Mouse (Mus musculus): ENCODE results near the gene Gm11541.
"Not testable (repeated sequence)": the region's sequence is repeated elsewhere in the genome, so short reads cannot be mapped to it uniquely, and the experiment has no call there.

The Gm11541 gene

DNA sequence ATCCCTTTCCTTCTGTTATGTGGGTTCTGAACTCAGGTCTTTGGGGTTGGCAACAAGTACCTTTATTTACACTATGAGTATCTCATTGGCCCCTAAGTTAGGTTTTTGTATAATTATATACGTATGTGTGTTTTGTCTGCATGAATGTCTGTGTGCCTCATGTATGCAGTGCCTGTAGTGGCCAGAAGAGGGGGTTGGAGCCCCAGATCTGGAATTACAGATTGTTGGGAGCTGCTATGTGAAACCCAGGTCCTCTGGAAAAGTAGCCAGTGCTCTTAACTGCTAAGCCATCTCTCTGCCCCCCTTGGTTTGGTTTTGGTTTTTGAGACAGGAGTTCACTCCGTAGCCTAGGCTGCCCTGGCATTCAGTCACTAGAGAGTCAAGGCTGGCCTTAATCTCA is 7.2 kb downstream of the Gm11541 start:
- DNase-seq (ENCODE audit: low spot score), result no peak

DNA sequence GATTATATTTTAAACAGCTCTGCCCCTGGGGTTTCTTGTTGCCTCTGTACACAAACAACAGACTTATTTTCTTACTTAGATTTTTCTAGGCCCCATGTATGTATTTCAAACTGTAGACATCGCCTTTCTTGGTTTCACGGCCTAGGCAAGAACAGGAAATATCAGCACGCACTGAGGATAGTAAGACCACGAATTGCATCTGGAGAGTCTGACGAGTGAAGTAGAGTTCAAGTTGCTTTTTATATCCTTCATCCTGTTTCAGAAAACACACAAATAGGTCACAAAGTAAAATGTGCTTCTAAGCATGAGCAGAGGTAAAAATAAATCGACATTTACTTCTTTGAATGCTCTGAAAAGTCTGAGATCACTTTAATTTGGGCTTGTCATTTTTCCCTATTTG is 8.8 kb downstream of the Gm11541 start:
- DNase-seq (ENCODE audit: low spot score), result no peak

DNA sequence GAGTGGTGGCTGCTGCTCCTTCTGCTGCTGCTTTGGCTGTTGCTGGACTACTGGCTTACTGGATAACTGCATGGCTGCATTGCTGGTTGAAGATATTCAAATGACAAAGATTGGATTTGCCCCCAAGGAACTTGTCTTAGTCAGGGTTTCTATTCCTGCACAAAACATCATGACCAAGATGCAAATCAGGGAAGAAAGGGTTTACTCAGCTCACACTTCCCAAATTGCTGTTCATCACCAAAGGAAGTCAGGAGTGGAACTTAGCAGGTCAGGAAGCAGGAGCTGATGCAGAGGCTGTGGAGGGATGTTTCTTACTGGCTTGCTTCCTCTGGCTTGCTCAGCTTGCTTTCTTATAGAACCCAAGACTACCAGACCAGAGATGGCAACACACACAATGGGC is 11.8 kb downstream of the Gm11541 start:
- not testable (repeated sequence) for DNase-seq (ENCODE audit: low spot score)

- no peak for DNase-seq (ENCODE audit: low spot score)
These were observed 17.1 kb downstream of the Gm11541 start for GRCm38 (mm10) chr11:94687178-94687577.

DNA sequence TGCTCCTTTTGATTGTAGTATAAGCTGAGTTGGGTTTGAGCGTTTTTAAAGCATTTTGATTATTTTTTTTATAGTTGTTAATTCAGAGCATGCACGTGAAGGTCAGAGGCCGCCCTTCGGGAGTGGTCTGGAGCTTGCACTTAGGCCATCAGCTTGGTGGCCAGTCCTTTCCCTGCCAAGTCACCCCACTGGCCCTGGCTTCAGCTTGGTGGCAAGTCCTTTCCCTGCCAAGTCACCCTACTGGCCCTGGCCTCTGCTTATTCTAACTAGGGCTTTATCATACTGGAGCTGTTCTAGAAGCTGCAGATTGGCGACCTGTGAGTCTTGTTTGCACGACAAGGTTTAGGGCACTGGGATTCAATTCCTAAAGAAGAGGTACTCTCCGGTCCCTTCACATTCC is 21.9 kb downstream of the Gm11541 start:
- DNase-seq (ENCODE audit: low spot score), result no peak

GRCm38 (mm10) chr11:94681640-94682039 is 22.7 kb downstream of the Gm11541 start:
- no peak for DNase-seq (ENCODE audit: low spot score)

- no peak for DNase-seq (ENCODE audit: low spot score)
These were observed 23.7 kb downstream of the Gm11541 start for GRCm38 (mm10) chr11:94680639-94681038.

DNA sequence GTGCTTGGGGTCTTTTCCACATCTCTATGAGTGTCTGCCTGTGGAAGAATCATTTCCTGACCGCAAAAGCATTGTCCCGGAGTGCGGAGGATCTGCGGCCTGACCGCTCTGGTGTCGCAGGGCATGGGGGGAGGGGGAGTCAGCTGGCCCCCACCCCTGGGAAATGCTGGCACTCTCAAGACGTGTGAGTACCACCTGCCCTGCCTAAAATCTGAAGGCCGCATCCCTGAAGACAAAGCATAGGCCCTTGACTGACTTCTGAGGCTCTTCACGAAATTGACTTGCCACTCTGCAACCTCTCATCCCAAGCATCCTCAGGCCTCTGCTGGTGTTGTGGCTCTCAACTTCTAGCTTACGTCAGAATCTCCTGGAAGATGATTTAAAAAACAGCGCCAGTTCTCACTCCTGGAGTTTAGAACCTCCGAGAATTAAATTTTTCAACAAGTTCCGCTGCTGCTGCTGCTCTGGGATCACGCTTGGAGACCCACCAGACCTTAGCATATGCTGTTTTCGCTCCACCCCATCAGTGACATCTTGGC is 26.6 kb downstream of the Gm11541 start:
- DNase-seq (ENCODE audit: low spot score), result no peak

DNA sequence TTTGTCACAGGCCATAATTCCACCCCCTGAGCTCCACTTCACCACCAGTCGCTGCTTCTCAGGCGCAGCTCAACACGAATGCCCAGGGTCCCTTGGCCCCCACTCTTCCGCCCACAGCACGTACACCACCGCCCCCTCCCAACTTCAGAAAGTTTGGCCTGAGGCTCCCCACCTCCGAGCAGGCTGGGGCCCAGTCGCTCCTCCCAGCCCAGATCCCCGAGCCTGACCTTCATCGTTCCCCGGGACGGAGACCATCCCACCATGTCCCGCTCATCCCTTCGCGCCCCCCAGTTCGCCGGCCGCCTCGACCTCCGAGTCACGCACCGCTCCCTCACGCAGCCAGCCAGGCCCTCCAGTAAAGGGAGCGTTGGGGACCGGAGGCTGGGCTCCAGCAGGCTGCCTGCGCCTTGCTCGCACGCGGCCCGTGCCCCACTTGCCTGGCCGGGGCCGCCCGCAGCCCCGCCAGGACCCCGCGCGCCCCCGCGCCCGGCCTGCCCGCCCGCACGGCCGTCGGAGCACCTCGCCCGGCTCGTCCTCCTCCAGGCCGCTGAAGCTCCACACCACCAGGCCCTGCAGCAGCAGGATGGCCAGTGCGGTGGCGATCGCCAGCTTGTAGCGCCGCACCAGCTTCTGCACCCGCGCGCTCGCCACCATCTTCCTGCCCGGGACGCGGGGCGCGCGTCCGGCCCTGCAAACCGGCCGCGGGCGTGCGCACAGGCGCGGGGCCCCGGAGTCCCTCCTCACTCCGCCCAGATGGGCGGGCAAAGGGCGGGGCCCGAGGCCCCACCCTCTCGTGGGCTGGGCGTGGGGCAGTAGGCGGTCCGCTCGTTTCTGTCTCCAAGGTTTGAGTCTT is 27.3 kb downstream of the Gm11541 start, which contains the start of gene Xylt2:
Xylt2 (minus strand) TSS at position 762 of the 853 bp plus-strand sequence.
- peak; percentile 85 for DNase-seq (ENCODE audit: low spot score)

- DNase-seq (ENCODE audit: low spot score), result no peak
These were observed 28.0 kb downstream of the Gm11541 start for GRCm38 (mm10) chr11:94676308-94676707.

DNA sequence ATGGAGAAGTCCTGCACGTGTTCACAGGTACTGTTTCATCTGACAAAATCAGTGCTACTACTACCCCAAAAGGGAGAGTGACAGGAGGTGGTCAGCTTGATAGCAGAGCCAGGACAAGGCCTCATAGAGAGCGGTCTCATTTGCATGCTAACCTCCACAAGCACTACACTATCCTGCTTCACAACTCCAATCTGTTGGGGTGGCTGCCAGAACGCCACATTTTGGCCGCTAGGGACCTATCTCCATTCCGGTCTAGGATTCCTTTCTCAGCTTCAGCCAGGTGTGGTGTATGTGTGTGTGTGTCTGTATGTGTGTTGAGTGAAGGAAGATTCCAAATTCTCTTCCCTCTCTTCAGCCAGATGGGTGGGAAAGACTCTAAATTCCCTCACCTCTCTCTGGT is 28.9 kb downstream of the Gm11541 start:
- DNase-seq (ENCODE audit: low spot score), result no peak

DNA sequence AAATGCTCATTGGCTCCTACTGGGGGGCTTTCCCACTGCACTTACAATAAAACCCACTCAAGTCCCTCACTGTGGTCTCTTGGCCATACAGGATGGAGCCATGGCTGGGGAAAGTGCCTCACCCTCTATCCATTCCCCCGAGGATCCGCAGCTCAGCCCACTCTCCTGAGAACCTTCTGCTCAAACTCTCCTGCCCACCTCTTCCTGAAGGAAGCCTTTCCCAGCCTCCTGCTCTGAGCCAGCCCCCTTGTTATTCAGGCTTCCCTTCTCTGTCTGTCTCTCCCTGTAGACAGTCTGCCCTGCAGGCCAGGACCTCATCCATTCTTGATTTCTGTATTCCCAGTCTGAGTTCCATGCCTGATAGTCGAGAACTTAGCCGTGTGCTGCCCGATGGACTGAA is 29.3 kb downstream of the Gm11541 start:
- DNase-seq (ENCODE audit: low spot score), result no peak

GRCm38 (mm10) chr11:94665281-94665680 is 39.0 kb downstream of the Gm11541 start:
- no peak for DNase-seq (ENCODE audit: low spot score)

DNA sequence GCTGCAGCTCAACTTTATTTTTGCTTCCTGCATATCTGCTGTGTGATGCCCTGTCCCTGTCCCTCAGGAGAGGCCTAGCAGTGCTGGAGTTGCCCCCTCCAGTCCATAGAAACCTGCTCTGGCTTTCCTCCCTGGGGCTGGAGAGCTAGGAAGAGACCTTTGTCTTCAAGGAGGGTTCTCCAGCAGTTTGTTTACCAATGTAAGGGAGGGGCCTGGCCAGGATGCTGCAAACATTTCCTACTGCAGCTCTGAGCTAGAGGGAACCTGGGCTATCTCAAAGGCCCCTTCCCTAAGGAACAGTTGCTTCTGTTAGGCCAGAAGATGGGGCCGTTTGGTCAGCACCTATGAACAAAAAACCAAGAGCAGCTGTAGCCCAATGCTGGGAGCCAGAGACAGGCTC is 43.0 kb downstream of the Gm11541 start:
- no peak for DNase-seq (ENCODE audit: low spot score)

DNA sequence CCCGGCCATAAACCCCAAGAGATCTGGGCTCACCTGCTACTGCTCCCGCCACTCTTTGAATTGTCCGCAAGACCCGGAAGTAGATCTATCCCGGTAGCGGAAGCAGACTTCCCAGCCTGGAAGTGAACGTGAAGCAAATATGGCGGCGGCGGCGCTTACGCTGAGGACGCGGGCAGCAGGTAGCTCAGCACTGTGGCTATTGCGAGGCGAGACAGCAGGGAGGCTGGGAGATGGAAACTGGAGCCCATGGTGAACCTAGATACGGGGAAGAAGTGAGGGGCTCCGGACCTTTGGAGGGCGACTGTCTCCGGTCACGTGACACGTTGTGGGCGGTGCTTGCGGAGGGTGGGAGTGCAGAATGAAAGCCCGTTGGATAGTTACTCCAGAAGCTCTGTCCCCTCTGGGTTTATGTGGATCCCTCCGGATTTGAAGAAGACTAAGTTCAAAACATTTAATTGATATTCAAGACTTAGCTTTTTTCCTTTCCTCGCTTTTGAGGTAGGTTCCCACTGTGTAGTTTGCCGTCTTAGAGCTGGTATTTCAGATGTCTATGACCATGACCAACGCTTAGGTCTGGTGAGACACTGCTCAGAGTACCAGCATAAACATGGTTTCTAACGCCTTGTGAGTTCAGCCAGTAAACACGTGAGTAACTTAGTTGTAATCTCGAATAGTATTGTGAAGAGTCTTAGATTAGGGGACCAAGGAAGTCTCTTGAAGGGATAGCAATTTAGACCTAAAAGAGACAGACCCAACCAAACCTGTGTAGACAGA is 50.4 kb downstream of the Gm11541 start, which contains the start of the genes Mrpl27 and Eme1:
Mrpl27 (plus strand) TSS at position 105 of the 774 bp plus-strand sequence.
Eme1 (minus strand) TSS at position 302 of the 774 bp plus-strand sequence.
- DNase-seq (ENCODE audit: low spot score), result peak; percentile 85

DNA sequence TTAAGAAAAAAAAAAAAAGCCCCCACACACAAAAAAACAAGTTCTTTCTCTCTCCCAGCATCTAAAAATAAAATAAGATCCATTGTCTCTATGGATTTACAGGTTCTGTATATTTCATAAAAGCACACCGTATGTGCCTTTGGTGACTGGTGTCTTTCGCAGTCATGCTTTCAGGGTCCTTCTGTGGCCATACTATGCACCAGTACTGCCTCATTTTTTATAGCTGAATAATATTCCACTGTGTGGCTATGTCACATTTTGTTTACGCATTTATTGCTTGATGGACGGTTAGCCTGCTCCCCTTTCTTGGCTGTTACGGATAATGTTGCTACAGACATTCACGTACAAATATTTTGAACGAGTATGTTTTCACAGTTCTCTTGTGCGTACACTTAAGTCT is 51.3 kb downstream of the Gm11541 start:
- DNase-seq (ENCODE audit: low spot score), result no peak

DNA sequence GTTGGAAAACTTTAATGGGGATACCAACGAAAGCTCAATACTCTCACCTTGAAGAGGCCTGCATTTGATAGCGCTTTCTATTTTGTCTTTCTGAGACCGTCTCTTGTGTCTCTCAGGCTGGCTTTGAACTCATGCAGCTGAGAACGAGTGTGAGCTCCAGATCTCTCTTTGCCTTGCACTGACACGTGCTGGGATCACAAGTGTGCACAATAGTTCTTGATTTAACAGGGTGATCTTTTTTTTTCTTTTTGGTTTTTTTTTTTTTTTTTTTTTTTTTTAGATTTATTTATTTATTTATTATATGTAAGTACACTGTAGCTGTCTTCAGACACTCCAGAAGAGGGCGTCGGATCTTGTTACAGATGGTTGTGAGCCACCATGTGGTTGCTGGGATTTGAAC is 53.1 kb downstream of the Gm11541 start:
- DNase-seq (ENCODE audit: low spot score), result not testable (repeated sequence)

- no peak for DNase-seq (ENCODE audit: low spot score)
These were observed 57.8 kb downstream of the Gm11541 start for GRCm38 (mm10) chr11:94646457-94646856.

Data from testis, postnatal 14 days (tissue).